Mouse (Mus musculus): ENCODE data around the gene Ngdn. TPM values are rescaled to one million over a fixed set of nuclear protein-coding genes. Genes with fewer than 3 reads are reported as not detected.

Ngdn gene
- polyA plus RNA-seq (2015; fragmentation: Nextera tagmentation; extraction: Ambion mirVana) = 56.7 and 57.3 TPM in 2 replicates

DNA sequence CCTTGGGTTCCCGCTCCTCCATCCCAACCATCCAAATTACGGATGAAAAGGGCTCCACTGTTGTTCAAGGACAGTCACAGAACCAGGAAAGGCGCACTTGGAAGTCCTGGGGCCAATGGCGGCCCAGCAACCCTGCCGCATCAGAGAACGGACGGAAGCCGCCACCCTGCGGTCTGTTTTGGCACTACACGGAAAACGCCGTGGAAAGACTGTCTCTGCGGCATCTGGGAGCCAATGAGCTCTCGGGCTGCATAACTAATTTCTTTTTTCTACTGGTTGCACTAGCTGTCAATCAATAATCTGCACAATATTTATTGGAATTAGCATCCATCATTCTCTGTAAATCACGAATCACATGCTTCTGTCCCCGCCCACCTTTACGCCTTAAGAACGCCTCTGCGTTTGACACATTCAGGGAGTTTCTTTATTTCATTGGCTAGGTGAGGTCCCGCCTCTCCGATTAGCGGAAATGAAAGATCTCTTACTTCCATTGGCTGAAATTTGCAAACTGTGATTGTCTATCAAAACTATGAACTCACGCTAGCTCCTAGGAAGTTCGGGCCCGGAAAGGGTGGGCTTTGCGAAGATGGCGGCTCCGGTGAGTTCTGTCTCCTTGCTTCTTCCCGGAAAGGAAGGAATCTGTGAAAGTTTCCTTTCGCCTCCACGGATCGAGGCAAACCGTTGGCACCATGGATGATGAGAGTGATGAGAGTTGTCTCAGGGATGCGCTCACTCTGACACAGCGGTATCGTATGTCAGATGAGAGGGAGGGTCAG is at the start of gene Ngdn:
Gene Ngdn (plus strand): TSS at position 464 of the 776 bp plus-strand sequence.

GRCm38 (mm10) chr14:54966320-54966977 is 48.8 kb upstream of the Ngdn start, which contains the start of gene Myh6:
Gene Myh6 (minus strand): TSS chr14:54966927.

GRCm38 (mm10) chr14:54976633-54977032 is 38.6 kb upstream of the Ngdn start, which contains the start of gene Gm17428:
Gene Gm17428 (plus strand): TSS chr14:54976933.

DNA sequence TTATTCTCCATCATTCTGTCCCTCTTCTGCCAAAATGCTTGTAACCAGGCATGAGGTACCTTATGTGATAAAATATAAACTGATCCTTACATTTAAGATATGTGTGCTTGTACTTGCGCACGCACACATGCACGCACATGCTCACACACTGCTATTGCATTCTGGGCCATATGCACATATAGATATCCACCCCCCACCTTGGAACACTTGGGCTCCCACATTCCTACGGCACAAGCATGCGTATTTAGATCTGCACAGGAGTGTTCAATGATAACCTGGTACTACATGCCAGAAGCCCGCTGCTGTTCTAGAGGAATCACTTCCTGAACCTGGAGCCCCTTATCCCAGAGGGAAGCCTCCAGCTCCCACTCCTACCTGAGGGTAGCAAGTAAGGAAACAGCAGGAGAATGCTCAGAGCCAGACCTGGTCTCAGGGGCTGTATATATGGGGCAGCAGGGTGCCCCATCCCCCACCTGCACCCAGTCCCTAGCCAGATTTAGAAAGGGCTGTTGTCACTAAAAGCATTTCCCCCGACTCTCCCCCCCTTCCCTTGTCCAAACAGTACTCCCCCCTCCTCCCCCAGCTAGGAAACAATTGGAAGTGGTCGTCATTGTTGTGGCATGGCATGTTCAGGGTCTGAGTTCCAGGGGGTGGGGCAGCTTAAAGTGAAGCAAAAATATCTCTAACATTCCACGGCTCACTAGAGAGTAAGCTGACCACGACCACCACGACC is 21.0 kb upstream of the Ngdn start, which contains the start of gene Myh7:
Gene Myh7 (minus strand): TSS at position 491 of the 733 bp plus-strand sequence.

MicroRNA genes within 50 kb of the gene (microRNA counts, 519-probe panel; counts per million panel counts)
- microRNA mmu-miR-208b = 88.3 counts per million

Other genes starting within 250 kb of the Ngdn start
- 2.0 and 3.4 TPM in 2 replicates for gene Slc7a8, start 233.5 kb upstream of the Ngdn start, polyA plus RNA-seq (2015; fragmentation: Nextera tagmentation; extraction: Ambion mirVana)
- gene Rnf212b, start 201.3 kb upstream of the Ngdn start, polyA plus RNA-seq (2015; fragmentation: Nextera tagmentation; extraction: Ambion mirVana) = not detected in 2 replicates
- 2.9 and 3.5 TPM in 2 replicates for gene Homez, start 144.5 kb upstream of the Ngdn start, polyA plus RNA-seq (2015; fragmentation: Nextera tagmentation; extraction: Ambion mirVana)
- gene Ppp1r3e, start 137.9 kb upstream of the Ngdn start, polyA plus RNA-seq (2015; fragmentation: Nextera tagmentation; extraction: Ambion mirVana) = 0.94 and 1.9 TPM in 2 replicates
- 2.2 and 2.8 TPM in 2 replicates for gene Bcl2l2, start 132.1 kb upstream of the Ngdn start, polyA plus RNA-seq (2015; fragmentation: Nextera tagmentation; extraction: Ambion mirVana)
- gene Gm20521, start 132.0 kb upstream of the Ngdn start, polyA plus RNA-seq (2015; fragmentation: Nextera tagmentation; extraction: Ambion mirVana) = 0.29 and 0.44 TPM in 2 replicates
- gene Pabpn1, start 123.0 kb upstream of the Ngdn start, polyA plus RNA-seq (2015; fragmentation: Nextera tagmentation; extraction: Ambion mirVana) = 85.3 and 86.5 TPM in 2 replicates
- gene Slc22a17, start 102.3 kb upstream of the Ngdn start, polyA plus RNA-seq (2015; fragmentation: Nextera tagmentation; extraction: Ambion mirVana) = 5.2 and 7.2 TPM in 2 replicates
- 3.3 and 6.1 TPM in 2 replicates for gene Efs, start 89.3 kb upstream of the Ngdn start, polyA plus RNA-seq (2015; fragmentation: Nextera tagmentation; extraction: Ambion mirVana)
- gene Il25, start 82.8 kb upstream of the Ngdn start, polyA plus RNA-seq (2015; fragmentation: Nextera tagmentation; extraction: Ambion mirVana) = not detected in 2 replicates
- gene Cmtm5, start 79.2 kb upstream of the Ngdn start, polyA plus RNA-seq (2015; fragmentation: Nextera tagmentation; extraction: Ambion mirVana) = 0.12 TPM in 1 of 2 replicates, not detected in the other
- gene Myh6, start 48.5 kb upstream of the Ngdn start, polyA plus RNA-seq (2015; fragmentation: Nextera tagmentation; extraction: Ambion mirVana) = 0.05 and 0.45 TPM in 2 replicates
- gene Gm17428, start 38.5 kb upstream of the Ngdn start, polyA plus RNA-seq (2015; fragmentation: Nextera tagmentation; extraction: Ambion mirVana) = not detected in 2 replicates
- 0.13 and 0.24 TPM in 2 replicates for gene Myh7, start 20.8 kb upstream of the Ngdn start, polyA plus RNA-seq (2015; fragmentation: Nextera tagmentation; extraction: Ambion mirVana)
- 0.96 and 0.97 TPM in 2 replicates for gene Zfhx2, start 76.9 kb downstream of the Ngdn start, polyA plus RNA-seq (2015; fragmentation: Nextera tagmentation; extraction: Ambion mirVana)
- 5.0 and 6.1 TPM in 2 replicates for gene Thtpa, start 79.3 kb downstream of the Ngdn start, polyA plus RNA-seq (2015; fragmentation: Nextera tagmentation; extraction: Ambion mirVana)
- gene Ap1g2, start 91.1 kb downstream of the Ngdn start, polyA plus RNA-seq (2015; fragmentation: Nextera tagmentation; extraction: Ambion mirVana) = 18.9 and 23.3 TPM in 2 replicates
- gene Jph4, start 101.5 kb downstream of the Ngdn start, polyA plus RNA-seq (2015; fragmentation: Nextera tagmentation; extraction: Ambion mirVana) = 0.06 and 0.10 TPM in 2 replicates
- 0.13 and 0.14 TPM in 2 replicates for gene Dhrs2, start 206.6 kb downstream of the Ngdn start, polyA plus RNA-seq (2015; fragmentation: Nextera tagmentation; extraction: Ambion mirVana)

All from spleen, postnatal 0 days (tissue).